Mouse (Mus musculus): ENCODE measurements around the gene Ergic1.

GRCm38 (mm10) chr17:26677711-26678637, 116.7 kb downstream of the Ergic1 start:
- no peak for TF ChIP-seq CTCF (IDR thresholded peaks at IDR 0.05; ENCODE audit: low read depth)
- no peak for TF ChIP-seq EP300 (IDR thresholded peaks at IDR 0.05; ENCODE audit: low read depth)
